Mouse (Mus musculus) ovary, postnatal 14 days (tissue): ENCODE measurements around the gene H2bfm.
"Not testable (repeated sequence)": the region's sequence is repeated elsewhere in the genome, so short reads cannot be mapped to it uniquely, and the experiment has no call there.

ENCODE experiments used
- DNase-seq: peaks from one replicate; pipeline ENCODE4 v3.0.0; 2022; ENCODE audit warnings: low spot score

H2bfm gene

GRCm38 (mm10) chrX:136927031-136927430, at the start of gene H2bfm:
TSS of gene H2bfm (plus strand) at chrX:136927325.
- no peak for DNase-seq

- no peak for DNase-seq
Measured at GRCm38 (mm10) chrX:136895757-136896156, 31.4 kb upstream of the H2bfm start.

GRCm38 (mm10) chrX:136904369-136904768, 22.8 kb upstream of the H2bfm start:
- DNase-seq, result no peak

GRCm38 (mm10) chrX:136925863-136926262, 1.3 kb upstream of the H2bfm start:
- no peak for DNase-seq

- no peak for DNase-seq
Measured at GRCm38 (mm10) chrX:136937985-136938384, 10.9 kb downstream of the H2bfm start.

GRCm38 (mm10) chrX:136957583-136958279, 30.6 kb downstream of the H2bfm start:
- peak; percentile 34 for DNase-seq

- not testable (repeated sequence) for DNase-seq
Measured at GRCm38 (mm10) chrX:136958300-136958699, 31.2 kb downstream of the H2bfm start.

- no peak for DNase-seq
Measured at GRCm38 (mm10) chrX:136959688-136960087, 32.6 kb downstream of the H2bfm start.

GRCm38 (mm10) chrX:136975397-136975796, 48.3 kb downstream of the H2bfm start, which contains the start of gene Tmsb15b2:
TSS of gene Tmsb15b2 (minus strand) at chrX:136975497.
- DNase-seq, result not testable (repeated sequence)

- DNase-seq, result no peak
Measured at GRCm38 (mm10) chrX:136976424-136977084, 49.4 kb downstream of the H2bfm start, which contains the start of the genes Tmsb15l and Tmsb15b1. TSS of gene Tmsb15l (minus strand) at chrX:136976869. TSS of gene Tmsb15b1 (minus strand) at chrX:136976874.
